Mouse (Mus musculus) midbrain, postnatal 0 days (tissue): ENCODE measurements around the gene Slc45a3. TPM values are rescaled to one million over a fixed set of nuclear protein-coding genes. Genes with fewer than 3 reads are reported as not detected.

Source experiments
- ATAC-seq: fragments of 200-750 bp; cut with Nextera tagmentation; 2 replicates; pipeline ENCODE4 v1.8.0; 2017; ENCODE audit warnings: moderate number of reproducible peaks, mild to moderate bottlenecking, moderate TSS enrichment, moderate library complexity; ENCODE audit not compliant: low FRiP score
- DNase-seq: peaks from one replicate; pipeline ENCODE4 v3.0.0-alpha.2; 2015; ENCODE audit warnings: low spot score
- H3K27ac ChIP-seq: fragments of 300-500 bp; sonication (generic); 2 replicates; pipeline ENCODE4 v1.5.1; 2014; ENCODE audit warnings: low read depth, mild to moderate bottlenecking, low read length, mixed read lengths
- H3K27me3 ChIP-seq: fragments of 300-500 bp; sonication (generic); 2 replicates; pipeline ENCODE4 v1.6.1; 2014; ENCODE audit warnings: low read length, control low read depth, mixed read lengths; ENCODE audit not compliant: insufficient read depth
- H3K36me3 ChIP-seq: fragments of 300-500 bp; sonication (generic); 2 replicates; pipeline ENCODE4 v1.6.1; 2014; ENCODE audit warnings: low read length, control low read depth, mixed read lengths; ENCODE audit not compliant: insufficient read depth
- H3K4me1 ChIP-seq: fragments of 300-500 bp; sonication (generic); 2 replicates; pipeline ENCODE4 v1.6.1; 2014; ENCODE audit warnings: mild to moderate bottlenecking, control low read depth, antibody characterized with exemption, low read length, mixed read lengths; ENCODE audit not compliant: insufficient read depth
- H3K4me2 ChIP-seq: fragments of 300-500 bp; sonication (generic); 2 replicates; pipeline ENCODE4 v1.6.1; 2014; ENCODE audit warnings: low read depth, mild to moderate bottlenecking, low read length, mixed read lengths; ENCODE audit not compliant: poor library complexity, severe bottlenecking
- H3K4me3 ChIP-seq: fragments of 300-500 bp; sonication (generic); 2 replicates; pipeline ENCODE4 v1.5.1; 2014; ENCODE audit warnings: low read depth, mild to moderate bottlenecking, low read length, moderate library complexity
- H3K9ac ChIP-seq: fragments of 300-500 bp; sonication (generic); replicated peaks from 2 replicates; pipeline ENCODE4 v1.6.1; 2014; ENCODE audit warnings: mild to moderate bottlenecking, low read length, moderate library complexity, mixed read lengths; ENCODE audit not compliant: poor library complexity, severe bottlenecking
- H3K9me3 ChIP-seq: fragments of 300-500 bp; sonication (generic); 2 replicates; pipeline ENCODE4 v1.6.1; 2016; ENCODE audit warnings: low read length, control low read depth
- CTCF ChIP-seq: IDR thresholded peaks from 2 replicates; pipeline ENCODE4 v1.5.1; 2016; ENCODE audit warnings: antibody characterized with exemption, mild to moderate bottlenecking
- WGBS: fragments of 180-500 bp; shearing (Covaris S2); extraction: QIAGEN DNeasy Blood & Tissue Kit; methylation state at CpG from one replicate; pipeline ENCODE4 v1.1.7; 2014; 5-methylcytosine and 5-hydroxymethylcytosine counted together
- polyA plus RNA-seq: library from polyadenylated mRNA; unstranded; fragments of >200 nt; fragmentation: Nextera tagmentation; extraction: Ambion mirVana; gene quantifications from 2 replicates; pipeline ENCODE4 v1.2.1, GENCODE M21; 2015
- total RNA-seq: library from RNA; depleted of rRNA; stranded (reverse); fragments of >200 nt; gene quantifications from 2 replicates; pipeline ENCODE4 v1.2.3, GENCODE M21; 2014

The Slc45a3 gene
- total and polyA plus RNA-seq, 2 experiments from 2014 or later = 0.38 to 1.3 TPM

DNA sequence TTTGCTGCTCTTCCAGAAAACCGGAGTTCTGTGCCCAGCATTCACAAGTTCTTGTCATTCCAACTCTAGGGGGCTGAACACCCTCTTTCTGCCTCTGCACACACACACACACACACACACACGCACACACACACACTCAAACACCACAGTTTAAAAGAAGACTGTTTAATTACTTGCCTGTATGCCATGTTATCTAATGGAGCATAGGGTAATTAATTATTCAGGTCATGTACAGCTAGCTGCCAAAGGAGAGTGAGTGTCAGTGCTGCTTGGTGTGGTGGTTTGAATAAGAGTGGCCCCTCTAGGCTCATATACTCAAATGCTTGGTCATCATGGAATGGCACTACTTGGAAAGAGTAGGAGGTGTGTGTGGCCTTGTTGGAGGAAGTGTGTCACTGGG is 21.0 kb downstream of the Slc45a3 start:
- Histone ChIP-seq H3K4me2 (no peak overlapping the region), H3K4me3 (no peak overlapping the region), H3K9ac (no peak overlapping the region), H3K27ac (no peak overlapping the region), H3K4me1 (no peaks in the 10 kb centered on the region), H3K27me3 (no peaks in the 10 kb centered on the region), H3K36me3 (no peaks in the 10 kb centered on the region), H3K9me3 (no peaks in the 10 kb centered on the region)
- 85% methylated on average over 2 of the region's 2 CpGs for WGBS
- TF ChIP-seq CTCF = no peak
- no peak for DNase-seq
- ATAC-seq = no peak

DNA sequence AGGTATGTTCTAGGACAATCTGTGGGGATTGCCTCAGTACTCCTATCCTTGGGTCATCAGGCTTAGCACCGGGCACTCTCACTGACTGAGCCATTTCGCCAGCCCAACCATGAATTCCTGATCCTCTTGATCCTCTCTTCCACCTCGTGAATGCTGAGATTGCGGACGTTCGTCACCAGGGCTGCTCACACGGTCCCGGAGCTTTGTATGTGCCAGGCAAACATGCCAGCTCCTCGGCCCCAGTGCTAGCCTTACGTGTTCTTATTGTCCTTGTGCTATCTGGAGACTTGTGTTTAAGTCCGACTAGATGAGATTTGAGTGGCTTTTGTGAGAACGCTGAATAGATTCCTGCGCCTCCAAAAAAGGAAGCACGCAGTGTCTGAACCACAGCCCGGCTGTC is 24.7 kb downstream of the Slc45a3 start:
- Histone ChIP-seq H3K9ac (no peak overlapping the region), H3K4me1 (no peaks in the 10 kb centered on the region), H3K36me3 (no peaks in the 10 kb centered on the region), H3K9me3 (no peaks in the 10 kb centered on the region), H3K4me3 (no peak overlapping the region), H3K4me2 (no peak overlapping the region), H3K27me3 (no peaks in the 10 kb centered on the region), H3K27ac (no peak overlapping the region)
- TF ChIP-seq CTCF = no peak
- DNase-seq (no peak), ATAC-seq (no peak)
- 66% methylated on average over 15 of the region's 15 CpGs for WGBS

- no peaks in the 10 kb centered on the region for H3K9me3 ChIP-seq
- no peak overlapping the region for H3K4me3 ChIP-seq
- no peak overlapping the region for H3K9ac ChIP-seq
- H3K36me3 ChIP-seq = no peaks in the 10 kb centered on the region
- WGBS = 83% methylated on average over 4 of the region's 4 CpGs
- H3K4me2 ChIP-seq = no peak overlapping the region
- DNase-seq (no peak), ATAC-seq (no peak)
- H3K27ac ChIP-seq = no peak overlapping the region
- no peaks in the 10 kb centered on the region for H3K27me3 ChIP-seq
- TF ChIP-seq CTCF = no peak
- H3K4me1 ChIP-seq = no peaks in the 10 kb centered on the region
These were observed 26.7 kb downstream of the Slc45a3 start for GRCm38 (mm10) chr1:131989476-131989875.

- no peaks in the 10 kb centered on the region for H3K4me1 ChIP-seq
- no peaks in the 10 kb centered on the region for H3K36me3 ChIP-seq
- no peak for TF ChIP-seq CTCF
- no peak for ATAC-seq
- no peaks in the 10 kb centered on the region for H3K9me3 ChIP-seq
- no peaks in the 10 kb centered on the region for H3K27me3 ChIP-seq
- no peak overlapping the region for H3K4me3 ChIP-seq
- DNase-seq = no peak
- 96% methylated on average over 9 of the region's 9 CpGs for WGBS
- no peak overlapping the region for H3K4me2 ChIP-seq
- no peak overlapping the region for H3K27ac ChIP-seq
- no peak overlapping the region for H3K9ac ChIP-seq
These were observed 27.5 kb downstream of the Slc45a3 start for GRCm38 (mm10) chr1:131990083-131990760.

- WGBS = 93% methylated on average over 7 of the region's 7 CpGs
These were observed 29.8 kb downstream of the Slc45a3 start for GRCm38 (mm10) chr1:131992561-131993001.

GRCm38 (mm10) chr1:131993169-131994040 is 30.6 kb downstream of the Slc45a3 start:
- H3K4me3 ChIP-seq = no peak overlapping the region
- H3K27ac ChIP-seq = no peak overlapping the region
- no peaks in the 10 kb centered on the region for H3K4me1 ChIP-seq
- no peaks in the 10 kb centered on the region for H3K9me3 ChIP-seq
- ATAC-seq (no peak), DNase-seq (no peak)
- TF ChIP-seq CTCF = no peak
- 82% methylated on average over 12 of the region's 12 CpGs for WGBS
- no peaks in the 10 kb centered on the region for H3K27me3 ChIP-seq
- no peak overlapping the region for H3K9ac ChIP-seq
- H3K36me3 ChIP-seq = no peaks in the 10 kb centered on the region
- no peak overlapping the region for H3K4me2 ChIP-seq

More at GRCm38 (mm10) chr1:131992561-131993001, 29.8 kb downstream of the Slc45a3 start:
- no peaks in the 10 kb centered on the region for H3K4me1 ChIP-seq
- no peak overlapping the region for H3K27ac ChIP-seq
- DNase-seq = no peak
- H3K4me2 ChIP-seq = no peak overlapping the region
- no peaks in the 10 kb centered on the region for H3K36me3 ChIP-seq
- no peak overlapping the region for H3K4me3 ChIP-seq
- H3K27me3 ChIP-seq = no peaks in the 10 kb centered on the region
- no peak for ATAC-seq
- no peak overlapping the region for H3K9ac ChIP-seq
- no peaks in the 10 kb centered on the region for H3K9me3 ChIP-seq
- no peak for TF ChIP-seq CTCF
